Mouse (Mus musculus) megakaryocyte-erythroid progenitor cell, adult 5-6 weeks (primary cell): ENCODE measurements around the gene Gm20894. TPM values are rescaled to one million over a fixed set of nuclear protein-coding genes. Genes with fewer than 3 reads are reported as not detected.
"Not testable (repeated sequence)": the region's sequence is repeated elsewhere in the genome, so short reads cannot be mapped to it uniquely, and the experiment has no call there.

Experiments
- ATAC-seq: replicated peaks from 2 replicates; pipeline ENCODE4 v1.8.0; 2016; ENCODE audit warnings: mild to moderate bottlenecking, inconsistent platforms; ENCODE audit not compliant: severe bottlenecking, poor library complexity, low FRiP score, low TSS enrichment
- total RNA-seq, 2 experiments: library from RNA; stranded (forward) in 1 of 2; stranded (reverse) in 1 of 2; fragments of 200-1000, 215-1000 nt in 1 of 2; fragments of >200 nt in 1 of 2; fragmentation: Nextera tagmentation in 1 of 2; gene quantifications; 2 replicates each; pipeline ENCODE4 v1.2.3; 2014 to 2017

Gm20894 gene
- total RNA-seq (2014; fragmentation: Nextera tagmentation) (not detected in 2 replicates), total RNA-seq (2017) (not detected in 2 replicates)

DNA sequence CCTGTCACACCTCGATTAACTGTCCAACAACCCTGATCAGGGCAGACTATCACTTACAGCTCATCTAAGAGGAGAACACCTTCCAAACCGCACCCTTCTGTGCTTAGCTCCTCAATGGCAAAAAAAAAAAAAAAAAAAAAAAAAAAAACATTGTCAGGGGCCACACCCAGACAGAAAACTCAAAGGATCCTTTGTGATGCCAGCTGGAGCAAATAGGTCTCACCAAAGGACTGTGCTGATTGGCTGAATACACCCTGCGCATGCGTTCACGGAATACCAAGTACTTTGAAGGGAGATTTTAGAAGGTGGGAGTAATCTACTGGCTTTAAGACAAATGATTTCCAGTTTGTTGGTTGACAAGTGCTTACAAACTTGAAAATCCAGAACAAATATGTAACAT lies at the start of gene Gm20894:
Gene Gm20894, minus strand, starts transcription at position 101 of the 400 bp plus-strand sequence.
- ATAC-seq: not testable (repeated sequence)
